Mouse (Mus musculus) ES-E14 (cell line): ENCODE results near the gene Gng13.
A peak's percentile ranks its signal among the peaks of the same experiment; 100 is the strongest.

Experiments used
- CHD2 ChIP-seq: IDR thresholded peaks from 2 replicates; pipeline ENCODE4 v1.6.1; 2014; ENCODE audit warnings: mild to moderate bottlenecking, low read depth, low read length, inconsistent platforms
- MAFK ChIP-seq: IDR thresholded peaks from 2 replicates; pipeline ENCODE4 v1.6.1; 2014; ENCODE audit warnings: mild to moderate bottlenecking, low read depth, low read length, inconsistent platforms; ENCODE audit not compliant: insufficient read depth
- ZNF384 ChIP-seq: IDR thresholded peaks from 2 replicates; pipeline ENCODE4 v1.6.1; 2012; ENCODE audit warnings: low read depth, low read length, inconsistent platforms

GRCm38 (mm10) chr17:25756378-25757242, 39.6 kb downstream of the Gng13 start:
- TF ChIP-seq MAFK = 0 out of 2 replicates have a peak, but pooled peaks have one; percentile 29
- 0 out of 2 replicates have a peak, but pooled peaks have one; percentile 38 for TF ChIP-seq CHD2
- TF ChIP-seq ZNF384 = no peak
